Mouse (Mus musculus) megakaryocyte, embryonic 14.5 days (primary cell): Measurements from ENCODE around the gene Ltbp2.

Experiments
- FLI1 ChIP-seq: IDR thresholded peaks from 2 replicates; pipeline ENCODE4 v1.6.1; 2012; ENCODE audit warnings: low read length, inconsistent platforms, mixed read lengths
- GATA1 ChIP-seq: IDR thresholded peaks from 3 replicates; pipeline ENCODE4 v1.6.1; 2012; ENCODE audit warnings: mixed read lengths, low read length, inconsistent platforms, borderline replicate concordance

DNA sequence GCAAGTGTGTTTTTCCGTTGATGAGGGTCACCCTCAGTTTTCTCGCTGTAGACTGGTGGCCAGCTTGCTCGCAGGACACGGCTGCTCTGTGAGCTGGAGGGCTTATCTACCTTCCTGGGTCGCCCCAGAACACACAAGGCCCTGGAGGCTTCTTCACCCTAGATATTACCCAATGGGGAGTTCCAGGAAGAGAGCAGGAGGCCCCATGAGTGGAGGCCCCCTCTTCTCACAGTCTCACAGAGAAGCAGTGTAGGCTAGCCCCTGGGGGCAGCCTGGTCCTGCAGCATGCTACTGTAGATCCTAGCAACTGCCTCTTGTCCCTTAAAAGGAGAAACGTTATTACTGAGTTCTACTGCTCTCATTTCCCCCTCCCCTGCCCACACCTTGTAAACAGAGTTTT lies 28.4 kb downstream of the Ltbp2 start:
- TF ChIP-seq GATA1: no peak
- TF ChIP-seq FLI1: no peak
